Mouse (Mus musculus) embryonic fibroblast, embryonic 13.5 days (primary cell): ENCODE measurements around the gene Camta1.

ENCODE experiments used
- CTCF ChIP-seq: IDR thresholded peaks from 2 replicates; pipeline ENCODE4 v1.5.1; 2011; ENCODE audit warnings: mild to moderate bottlenecking, control low read depth, low read length, moderate library complexity, borderline replicate concordance; ENCODE audit not compliant: insufficient read depth
- POLR2A ChIP-seq: IDR thresholded peaks from 2 replicates; pipeline ENCODE4 v1.6.1; 2011; ENCODE audit warnings: low read depth, mild to moderate bottlenecking, control low read depth, low read length, moderate library complexity

GRCm38 (mm10) chr4:151901422-151901821, 39.7 kb upstream of the Camta1 start:
- TF ChIP-seq POLR2A (no peak), CTCF (no peak)
